Mouse (Mus musculus): ENCODE data around the gene Ldha. TPM values are rescaled to one million over a fixed set of nuclear protein-coding genes. Genes with fewer than 3 reads are reported as not detected.

The Ldha gene
- polyA plus RNA-seq, 1 experiment from 2014 or later: 1,347 TPM

- no peaks in the 10 kb centered on the region for H3K9me3 ChIP-seq
- H3K4me3 ChIP-seq: no peak overlapping the region
- H3K36me3 ChIP-seq: no peaks in the 10 kb centered on the region
- ATAC-seq (ENCODE audit: insufficient number of reproducible peaks, insufficient read depth, low FRiP score, low TSS enrichment, low read depth): no peak
- peaks cover 25% of the 10 kb centered on the region for H3K4me1 ChIP-seq
- H3K4me2 ChIP-seq: peak overlapping the region; percentile 49
- H3K27me3 ChIP-seq: peaks cover 8% of the 10 kb centered on the region; the same call in 1 of the 2 replicates
- peak overlapping the region; percentile 88; the same call in 1 of the 2 replicates for H3K27ac ChIP-seq
- 29% methylated on average over 7 of the region's 7 CpGs for WGBS
- H3K9ac ChIP-seq: 0 out of 2 replicates have a peak overlapping the region, but pooled peaks have one; percentile 11
Observed at GRCm38 (mm10) chr7:46839446-46839845, 1.8 kb upstream of the Ldha start.

GRCm38 (mm10) chr7:46839861-46840260, 1.4 kb upstream of the Ldha start:
- Histone ChIP-seq H3K27ac (no peak overlapping the region), H3K36me3 (no peaks in the 10 kb centered on the region), H3K9me3 (no peaks in the 10 kb centered on the region), H3K9ac (no peak overlapping the region), H3K4me3 (no peak overlapping the region), H3K4me2 (no peak overlapping the region), H3K27me3 (peaks cover 8% of the 10 kb centered on the region; the same call in 1 of the 2 replicates), H3K4me1 (peaks cover 29% of the 10 kb centered on the region)
- 73% methylated on average over 5 of the region's 5 CpGs for WGBS
- no peak for ATAC-seq (ENCODE audit: insufficient number of reproducible peaks, insufficient read depth, low FRiP score, low TSS enrichment, low read depth)

GRCm38 (mm10) chr7:46840326-46840725, 949 bp upstream of the Ldha start:
- 49% methylated on average over 4 of the region's 4 CpGs for WGBS
- Histone ChIP-seq H3K9ac (no peak overlapping the region), H3K4me1 (peaks cover 33% of the 10 kb centered on the region), H3K9me3 (no peaks in the 10 kb centered on the region), H3K36me3 (no peaks in the 10 kb centered on the region), H3K27me3 (peaks cover 8% of the 10 kb centered on the region; the same call in 1 of the 2 replicates), H3K4me3 (no peak overlapping the region), H3K4me2 (no peak overlapping the region), H3K27ac (no peak overlapping the region)
- ATAC-seq (ENCODE audit: insufficient number of reproducible peaks, insufficient read depth, low FRiP score, low TSS enrichment, low read depth): no peak

- Histone ChIP-seq H3K9me3 (no peaks in the 10 kb centered on the region), H3K9ac (no peak overlapping the region), H3K36me3 (no peaks in the 10 kb centered on the region), H3K4me1 (peaks cover 39% of the 10 kb centered on the region), H3K27ac (no peak overlapping the region), H3K27me3 (peaks cover 8% of the 10 kb centered on the region; the same call in 1 of the 2 replicates), H3K4me2 (no peak overlapping the region), H3K4me3 (no peak overlapping the region)
- no peak for ATAC-seq (ENCODE audit: insufficient number of reproducible peaks, insufficient read depth, low FRiP score, low TSS enrichment, low read depth)
- 28% methylated on average over 5 of the region's 5 CpGs for WGBS
Observed at GRCm38 (mm10) chr7:46842278-46842677, 1.0 kb downstream of the Ldha start.

- no peak overlapping the region for H3K9ac ChIP-seq
- WGBS: 82% methylated on average over 4 of the region's 4 CpGs
- H3K4me1 ChIP-seq: peaks cover 34% of the 10 kb centered on the region
- no peak for ATAC-seq (ENCODE audit: insufficient number of reproducible peaks, insufficient read depth, low FRiP score, low TSS enrichment, low read depth)
- no peak overlapping the region for H3K27ac ChIP-seq
- no peak overlapping the region for H3K4me2 ChIP-seq
- H3K9me3 ChIP-seq: no peaks in the 10 kb centered on the region
- H3K4me3 ChIP-seq: no peak overlapping the region
- H3K27me3 ChIP-seq: peaks cover 8% of the 10 kb centered on the region; the same call in 1 of the 2 replicates
- peaks cover 10% of the 10 kb centered on the region for H3K36me3 ChIP-seq
Observed at GRCm38 (mm10) chr7:46843576-46843975, 2.3 kb downstream of the Ldha start.

GRCm38 (mm10) chr7:46845211-46845977, 4.1 kb downstream of the Ldha start:
- H3K4me1 ChIP-seq: peaks cover 23% of the 10 kb centered on the region
- H3K4me3 ChIP-seq: peak overlapping the region; percentile 83
- H3K4me2 ChIP-seq: peak overlapping the region; percentile 88
- peaks cover 29% of the 10 kb centered on the region for H3K36me3 ChIP-seq
- H3K27ac ChIP-seq: peak overlapping the region; percentile 98
- under 1% methylated on average over 51 of the region's 51 CpGs for WGBS
- peak overlapping the region; percentile 96 for H3K9ac ChIP-seq
- ATAC-seq (ENCODE audit: insufficient number of reproducible peaks, insufficient read depth, low FRiP score, low TSS enrichment, low read depth): peak; percentile 90
- peaks cover 8% of the 10 kb centered on the region; the same call in 1 of the 2 replicates for H3K27me3 ChIP-seq
- no peaks in the 10 kb centered on the region for H3K9me3 ChIP-seq

DNA sequence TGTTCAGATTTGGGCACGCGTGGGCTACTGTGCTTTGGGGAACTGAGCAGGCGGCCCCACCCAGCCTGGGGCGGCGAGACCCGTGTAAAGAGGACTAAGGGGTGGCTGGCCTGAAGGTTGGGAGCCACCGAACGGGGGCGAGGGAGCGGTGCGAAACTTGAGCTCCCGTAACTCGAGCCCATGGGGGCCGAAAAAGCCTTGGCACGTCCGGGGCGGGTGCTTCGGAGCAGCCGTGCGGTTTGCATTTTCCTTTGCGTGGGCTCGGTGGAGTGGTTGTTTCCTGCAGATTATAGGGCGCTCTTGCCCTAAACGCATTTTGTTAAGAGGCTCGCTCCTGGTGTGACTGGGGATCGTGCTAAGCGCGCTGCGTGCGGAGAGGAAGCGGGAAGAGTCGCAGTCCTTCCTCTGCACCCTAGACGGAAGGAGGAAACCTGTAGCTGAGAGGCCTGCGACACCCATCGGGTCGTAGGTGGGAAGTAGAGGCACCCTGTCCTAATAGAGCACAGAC, 4.8 kb downstream of the Ldha start:
- Histone ChIP-seq H3K4me2 (peak overlapping the region; percentile 88), H3K9ac (peak overlapping the region; percentile 96), H3K9me3 (no peaks in the 10 kb centered on the region), H3K27me3 (peaks cover 5% of the 10 kb centered on the region; the same call in 1 of the 2 replicates), H3K4me3 (peak overlapping the region; percentile 83), H3K36me3 (peaks cover 35% of the 10 kb centered on the region), H3K4me1 (peaks cover 23% of the 10 kb centered on the region), H3K27ac (peak overlapping the region; percentile 98)
- ATAC-seq (ENCODE audit: insufficient number of reproducible peaks, insufficient read depth, low FRiP score, low TSS enrichment, low read depth): peak; percentile 21; the same call in 1 of the 2 replicates
- WGBS: under 1% methylated on average over 36 of the region's 36 CpGs

GRCm38 (mm10) chr7:46846486-46847244, 5.4 kb downstream of the Ldha start:
- H3K4me1 ChIP-seq: peaks cover 18% of the 10 kb centered on the region
- peak overlapping the region; percentile 83 for H3K4me3 ChIP-seq
- peak overlapping the region; percentile 88 for H3K4me2 ChIP-seq
- peaks cover 41% of the 10 kb centered on the region for H3K36me3 ChIP-seq
- no peaks in the 10 kb centered on the region for H3K9me3 ChIP-seq
- peak overlapping the region; percentile 96 for H3K9ac ChIP-seq
- under 1% methylated on average over 28 of the region's 28 CpGs for WGBS
- no peak for ATAC-seq (ENCODE audit: insufficient number of reproducible peaks, insufficient read depth, low FRiP score, low TSS enrichment, low read depth)
- no peaks in the 10 kb centered on the region for H3K27me3 ChIP-seq
- peak overlapping the region; percentile 98 for H3K27ac ChIP-seq

- Histone ChIP-seq H3K4me3 (no peak overlapping the region), H3K27ac (no peak overlapping the region), H3K4me2 (no peak overlapping the region), H3K27me3 (no peaks in the 10 kb centered on the region), H3K36me3 (peaks cover 68% of the 10 kb centered on the region), H3K9me3 (no peaks in the 10 kb centered on the region), H3K9ac (no peak overlapping the region), H3K4me1 (peaks cover 18% of the 10 kb centered on the region)
- WGBS: 64% methylated on average over 5 of the region's 5 CpGs
- ATAC-seq (ENCODE audit: insufficient number of reproducible peaks, insufficient read depth, low FRiP score, low TSS enrichment, low read depth): no peak
Observed at GRCm38 (mm10) chr7:46849287-46849686, 8.0 kb downstream of the Ldha start.

DNA sequence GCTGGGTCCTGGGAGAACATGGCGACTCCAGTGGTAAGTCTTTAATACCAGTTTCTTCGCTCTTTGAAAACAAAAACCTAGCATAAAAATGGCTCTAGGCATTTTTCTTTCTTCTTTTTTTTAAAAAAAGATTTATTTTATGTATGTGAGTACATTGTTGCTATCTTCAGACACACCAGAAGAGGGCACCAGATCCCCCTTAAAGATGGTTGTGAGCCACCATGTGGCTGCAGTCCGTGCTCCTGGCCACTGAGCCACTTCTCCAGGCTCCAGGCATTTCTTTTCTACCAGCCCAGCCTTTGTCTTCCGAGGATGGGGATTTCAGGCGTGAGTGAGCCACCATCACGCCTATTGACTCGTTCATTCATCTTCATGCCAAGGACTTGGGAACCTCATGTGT, 9.8 kb downstream of the Ldha start:
- 84% methylated on average over 7 of the region's 7 CpGs for WGBS
- peaks cover 10% of the 10 kb centered on the region for H3K4me1 ChIP-seq
- H3K9me3 ChIP-seq: no peaks in the 10 kb centered on the region
- no peak overlapping the region for H3K4me2 ChIP-seq
- H3K36me3 ChIP-seq: peaks cover 84% of the 10 kb centered on the region
- no peak overlapping the region for H3K4me3 ChIP-seq
- H3K27me3 ChIP-seq: no peaks in the 10 kb centered on the region
- H3K27ac ChIP-seq: no peak overlapping the region
- ATAC-seq (ENCODE audit: insufficient number of reproducible peaks, insufficient read depth, low FRiP score, low TSS enrichment, low read depth): no peak
- no peak overlapping the region for H3K9ac ChIP-seq

GRCm38 (mm10) chr7:46852666-46853065, 11.4 kb downstream of the Ldha start:
- peaks cover under 1% of the 10 kb centered on the region; the same call in 1 of the 2 replicates for H3K4me1 ChIP-seq
- WGBS: 91% methylated on average over 1 of the region's 1 CpGs

More at GRCm38 (mm10) chr7:46852666-46853065, 11.4 kb downstream of the Ldha start:
- no peaks in the 10 kb centered on the region for H3K9me3 ChIP-seq
- H3K4me3 ChIP-seq: no peak overlapping the region
- H3K27ac ChIP-seq: no peak overlapping the region
- H3K4me2 ChIP-seq: no peak overlapping the region
- no peak for ATAC-seq (ENCODE audit: insufficient number of reproducible peaks, insufficient read depth, low FRiP score, low TSS enrichment, low read depth)
- no peaks in the 10 kb centered on the region for H3K27me3 ChIP-seq
- peaks cover 82% of the 10 kb centered on the region for H3K36me3 ChIP-seq
- H3K9ac ChIP-seq: no peak overlapping the region

All from embryonic facial prominence, embryonic 13.5 days (tissue).